Mouse (Mus musculus): ENCODE measurements around the gene Cox4i1. TPM values are rescaled to one million over a fixed set of nuclear protein-coding genes. Genes with fewer than 3 reads are reported as not detected.
"Not testable (repeated sequence)": the region's sequence is repeated elsewhere in the genome, so short reads cannot be mapped to it uniquely, and the experiment has no call there.

Cox4i1 gene
- polyA plus RNA-seq, 1 experiment = 3,733 TPM

- WGBS = 91% methylated on average over 7 of the region's 7 CpGs
- no peak for DNase-seq
- TF ChIP-seq CTCF (conservative IDR thresholded peaks at IDR 0.05; ENCODE audit: insufficient read depth, insufficient read length, low read depth, low read length) (no peak), POLR2A (IDR thresholded peaks at IDR 0.05; ENCODE audit: low read depth, low read length) (no peak)
- H3K4me3 ChIP-seq (ENCODE audit: insufficient read depth, low read depth, low read length) = no peak overlapping the region
- H3K36me3 ChIP-seq (ENCODE audit: control insufficient read depth, insufficient read depth, low read length) = peaks cover 3% of the 10 kb centered on the region
- peaks cover 11% of the 10 kb centered on the region for H3K4me1 ChIP-seq (ENCODE audit: control insufficient read depth, insufficient read depth, low read length)
- no peaks in the 10 kb centered on the region for H3K27me3 ChIP-seq (replicated peaks; ENCODE audit: control insufficient read depth, insufficient read depth, low read length)
- H3K27ac ChIP-seq (ENCODE audit: insufficient read depth, low read depth, low read length) = no peak overlapping the region
These were observed 5.3 kb downstream of the Cox4i1 start for GRCm38 (mm10) chr8:120673298-120673697.

GRCm38 (mm10) chr8:120675718-120676117, 7.7 kb downstream of the Cox4i1 start:
- Histone ChIP-seq H3K27ac (ENCODE audit: insufficient read depth, low read depth, low read length) (no peak overlapping the region), H3K27me3 (replicated peaks; ENCODE audit: control insufficient read depth, insufficient read depth, low read length) (no peaks in the 10 kb centered on the region), H3K4me1 (ENCODE audit: control insufficient read depth, insufficient read depth, low read length) (peaks cover 6% of the 10 kb centered on the region), H3K4me3 (ENCODE audit: insufficient read depth, low read depth, low read length) (no peak overlapping the region), H3K36me3 (ENCODE audit: control insufficient read depth, insufficient read depth, low read length) (peaks cover 2% of the 10 kb centered on the region)
- WGBS = 73% methylated on average over 8 of the region's 8 CpGs
- DNase-seq = no peak
- TF ChIP-seq CTCF (conservative IDR thresholded peaks at IDR 0.05; ENCODE audit: insufficient read depth, insufficient read length, low read depth, low read length) = no peak; the same call in 1 of the 2 replicates

- WGBS = 11% methylated on average over 10 of the region's 10 CpGs
These were observed 10.4 kb downstream of the Cox4i1 start for GRCm38 (mm10) chr8:120678447-120678846.

GRCm38 (mm10) chr8:120679629-120680387, 11.8 kb downstream of the Cox4i1 start:
- H3K4me3 ChIP-seq (ENCODE audit: insufficient read depth, low read depth, low read length) = no peak overlapping the region
- no peaks in the 10 kb centered on the region for H3K36me3 ChIP-seq (ENCODE audit: control insufficient read depth, insufficient read depth, low read length)
- 53% methylated on average over 11 of the region's 11 CpGs for WGBS
- H3K27ac ChIP-seq (ENCODE audit: insufficient read depth, low read depth, low read length) = no peak overlapping the region
- no peaks in the 10 kb centered on the region for H3K27me3 ChIP-seq (replicated peaks; ENCODE audit: control insufficient read depth, insufficient read depth, low read length)
- no peak for TF ChIP-seq POLR2A (IDR thresholded peaks at IDR 0.05; ENCODE audit: low read depth, low read length)
- DNase-seq = no peak
- H3K4me1 ChIP-seq (ENCODE audit: control insufficient read depth, insufficient read depth, low read length) = no peaks in the 10 kb centered on the region

More at GRCm38 (mm10) chr8:120678447-120678846, 10.4 kb downstream of the Cox4i1 start:
- no peak overlapping the region for H3K27ac ChIP-seq (ENCODE audit: insufficient read depth, low read depth, low read length)
- DNase-seq = peak; percentile 85
- no peaks in the 10 kb centered on the region for H3K4me1 ChIP-seq (ENCODE audit: control insufficient read depth, insufficient read depth, low read length)
- no peak overlapping the region for H3K4me3 ChIP-seq (ENCODE audit: insufficient read depth, low read depth, low read length)
- TF ChIP-seq POLR2A (IDR thresholded peaks at IDR 0.05; ENCODE audit: low read depth, low read length) = no peak
- TF ChIP-seq CTCF (conservative IDR thresholded peaks at IDR 0.05; ENCODE audit: insufficient read depth, insufficient read length, low read depth, low read length) = peak; percentile 91
- no peaks in the 10 kb centered on the region for H3K36me3 ChIP-seq (ENCODE audit: control insufficient read depth, insufficient read depth, low read length)
- no peaks in the 10 kb centered on the region for H3K27me3 ChIP-seq (replicated peaks; ENCODE audit: control insufficient read depth, insufficient read depth, low read length)

GRCm38 (mm10) chr8:120680405-120680804, 12.4 kb downstream of the Cox4i1 start:
- H3K4me1 ChIP-seq (ENCODE audit: control insufficient read depth, insufficient read depth, low read length); DNase-seq; H3K36me3 ChIP-seq (ENCODE audit: control insufficient read depth, insufficient read depth, low read length); H3K27me3 ChIP-seq (replicated peaks; ENCODE audit: control insufficient read depth, insufficient read depth, low read length); H3K27ac ChIP-seq (ENCODE audit: insufficient read depth, low read depth, low read length); H3K4me3 ChIP-seq (ENCODE audit: insufficient read depth, low read depth, low read length): not testable (repeated sequence)
- 50% methylated on average over 7 of the region's 7 CpGs for WGBS
- peak; percentile 62 for TF ChIP-seq CTCF (conservative IDR thresholded peaks at IDR 0.05; ENCODE audit: insufficient read depth, insufficient read length, low read depth, low read length)

GRCm38 (mm10) chr8:120681113-120681512, 13.1 kb downstream of the Cox4i1 start:
- no peaks in the 10 kb centered on the region for H3K36me3 ChIP-seq (ENCODE audit: control insufficient read depth, insufficient read depth, low read length)
- H3K27ac ChIP-seq (ENCODE audit: insufficient read depth, low read depth, low read length) = no peak overlapping the region
- 85% methylated on average over 10 of the region's 10 CpGs for WGBS
- no peak overlapping the region for H3K4me3 ChIP-seq (ENCODE audit: insufficient read depth, low read depth, low read length)
- DNase-seq = no peak
- no peaks in the 10 kb centered on the region for H3K4me1 ChIP-seq (ENCODE audit: control insufficient read depth, insufficient read depth, low read length)
- TF ChIP-seq POLR2A (IDR thresholded peaks at IDR 0.05; ENCODE audit: low read depth, low read length) (no peak), CTCF (conservative IDR thresholded peaks at IDR 0.05; ENCODE audit: insufficient read depth, insufficient read length, low read depth, low read length) (no peak)
- H3K27me3 ChIP-seq (replicated peaks; ENCODE audit: control insufficient read depth, insufficient read depth, low read length) = no peaks in the 10 kb centered on the region

- H3K27ac ChIP-seq (ENCODE audit: insufficient read depth, low read depth, low read length) = no peak overlapping the region
- peak; percentile 81 for DNase-seq
- no peaks in the 10 kb centered on the region for H3K27me3 ChIP-seq (replicated peaks; ENCODE audit: control insufficient read depth, insufficient read depth, low read length)
- WGBS = 13% methylated on average over 10 of the region's 10 CpGs
- no peaks in the 10 kb centered on the region for H3K36me3 ChIP-seq (ENCODE audit: control insufficient read depth, insufficient read depth, low read length)
- peak; percentile 90 for TF ChIP-seq CTCF (conservative IDR thresholded peaks at IDR 0.05; ENCODE audit: insufficient read depth, insufficient read length, low read depth, low read length)
- TF ChIP-seq POLR2A (IDR thresholded peaks at IDR 0.05; ENCODE audit: low read depth, low read length) = no peak
- no peaks in the 10 kb centered on the region for H3K4me1 ChIP-seq (ENCODE audit: control insufficient read depth, insufficient read depth, low read length)
- H3K4me3 ChIP-seq (ENCODE audit: insufficient read depth, low read depth, low read length) = no peak overlapping the region
These were observed 15.6 kb downstream of the Cox4i1 start for GRCm38 (mm10) chr8:120683602-120684001.

All from kidney, adult 2 months (tissue).